Mouse (Mus musculus): ENCODE measurements around the gene Gpr26. TPM values are rescaled to one million over a fixed set of nuclear protein-coding genes. Genes with fewer than 3 reads are reported as not detected.

Gene Gpr26
- not detected in 2 replicates for polyA plus RNA-seq (2015; fragmentation: Nextera tagmentation; extraction: Ambion mirVana)

DNA sequence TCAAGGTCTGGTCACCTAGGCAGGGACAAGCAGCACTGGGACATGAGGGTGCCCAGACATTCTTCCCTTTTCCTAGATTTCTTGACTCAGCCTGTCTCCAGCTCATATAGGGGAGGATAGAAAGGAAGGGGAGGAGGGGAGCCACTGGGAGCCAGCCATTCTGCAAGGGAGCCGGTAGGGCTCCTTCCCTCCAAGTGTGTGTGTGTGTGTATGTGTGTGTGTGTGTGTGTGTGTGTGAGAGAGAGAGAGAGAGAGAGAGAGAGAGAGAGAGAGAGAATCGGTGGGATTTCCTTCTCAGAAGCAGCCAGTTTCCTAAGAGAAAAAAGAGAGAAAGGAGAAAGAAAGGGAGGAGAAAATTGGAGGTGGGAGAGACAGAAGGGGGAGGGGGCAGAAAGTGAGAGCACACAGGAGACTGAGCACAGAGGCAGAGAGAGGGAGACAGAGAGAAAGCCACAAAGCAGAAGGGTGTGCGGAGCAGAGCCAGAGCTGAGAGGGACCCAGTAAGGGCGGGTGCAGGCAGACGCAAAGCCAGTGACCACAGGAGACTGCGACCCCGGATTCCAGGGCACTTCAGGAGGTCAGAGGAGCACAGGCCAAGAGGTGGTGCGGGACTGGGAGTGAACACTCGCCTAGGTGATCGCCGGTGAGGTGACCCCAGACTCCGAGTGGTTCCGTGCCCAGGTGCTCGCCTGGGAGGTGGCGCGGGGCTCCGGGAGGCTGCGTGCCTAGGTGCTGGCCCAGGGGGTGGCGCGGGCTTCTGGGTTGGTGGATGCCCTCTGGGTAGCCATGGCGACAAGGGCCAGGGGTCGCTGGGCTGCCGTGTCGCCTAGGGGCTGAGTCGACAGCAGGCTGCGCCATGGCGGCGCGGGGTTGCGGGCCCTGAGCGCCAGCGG is at the start of gene Gpr26:
TSS of gene Gpr26 (plus strand) at position 438 of the 893 bp plus-strand sequence.
- no peaks in the 10 kb centered on the region for H3K9me3 ChIP-seq (ENCODE audit: control insufficient read depth, low read length)
- ATAC-seq = no peak
- H3K36me3 ChIP-seq (ENCODE audit: control insufficient read depth, insufficient read depth, low read length) = no peaks in the 10 kb centered on the region
- no peak within 1 kb of the TSS for H3K4me2 ChIP-seq (ENCODE audit: low read depth, low read length)
- no peak within 1 kb of the TSS for H3K9ac ChIP-seq (ENCODE audit: low read depth, low read length)
- WGBS = 2% methylated on average over 29 of the region's 32 CpGs
- H3K4me3 ChIP-seq (ENCODE audit: low read length) = peak within 1 kb of the TSS; percentile 7; the same call in 1 of the 2 replicates
- no peak within 1 kb of the TSS for H3K27ac ChIP-seq (ENCODE audit: low read length)
- peaks cover 37% of the 10 kb centered on the region for H3K27me3 ChIP-seq (replicated peaks; ENCODE audit: control insufficient read depth, insufficient read depth, low read length)
- no peaks in the 10 kb centered on the region for H3K4me1 ChIP-seq (ENCODE audit: control insufficient read depth, insufficient read depth, low read length)

DNA sequence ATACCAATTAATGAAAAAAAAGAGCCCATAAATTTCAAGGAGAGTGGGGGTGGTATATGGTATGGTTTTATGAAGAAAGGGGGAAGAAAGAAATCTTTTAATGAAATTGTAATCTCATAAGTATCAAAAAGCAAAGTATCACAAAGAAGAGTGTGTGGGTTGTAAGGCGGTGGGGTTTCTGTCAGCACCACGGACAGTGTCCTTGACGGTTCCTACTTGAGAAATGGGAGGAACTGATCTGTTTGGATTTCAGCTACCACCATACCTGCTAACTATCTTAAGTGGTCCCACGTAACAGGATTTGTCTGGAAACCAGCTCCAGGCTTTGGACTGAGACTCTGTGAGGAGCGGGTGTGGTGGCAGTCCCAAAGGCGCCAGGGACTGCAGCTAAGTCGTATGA is 48.9 kb upstream of the Gpr26 start:
- 36% methylated on average over 7 of the region's 7 CpGs for WGBS
- no peak overlapping the region for H3K4me3 ChIP-seq (ENCODE audit: low read length)
- ATAC-seq = no peak
- H3K27ac ChIP-seq (ENCODE audit: low read length) = no peak overlapping the region
- no peaks in the 10 kb centered on the region for H3K9me3 ChIP-seq (ENCODE audit: control insufficient read depth, low read length)
- no peaks in the 10 kb centered on the region for H3K36me3 ChIP-seq (ENCODE audit: control insufficient read depth, insufficient read depth, low read length)
- no peaks in the 10 kb centered on the region for H3K27me3 ChIP-seq (replicated peaks; ENCODE audit: control insufficient read depth, insufficient read depth, low read length)
- H3K4me2 ChIP-seq (ENCODE audit: low read depth, low read length) = no peak overlapping the region
- no peaks in the 10 kb centered on the region for H3K4me1 ChIP-seq (ENCODE audit: control insufficient read depth, insufficient read depth, low read length)
- H3K9ac ChIP-seq (ENCODE audit: low read depth, low read length) = no peak overlapping the region

DNA sequence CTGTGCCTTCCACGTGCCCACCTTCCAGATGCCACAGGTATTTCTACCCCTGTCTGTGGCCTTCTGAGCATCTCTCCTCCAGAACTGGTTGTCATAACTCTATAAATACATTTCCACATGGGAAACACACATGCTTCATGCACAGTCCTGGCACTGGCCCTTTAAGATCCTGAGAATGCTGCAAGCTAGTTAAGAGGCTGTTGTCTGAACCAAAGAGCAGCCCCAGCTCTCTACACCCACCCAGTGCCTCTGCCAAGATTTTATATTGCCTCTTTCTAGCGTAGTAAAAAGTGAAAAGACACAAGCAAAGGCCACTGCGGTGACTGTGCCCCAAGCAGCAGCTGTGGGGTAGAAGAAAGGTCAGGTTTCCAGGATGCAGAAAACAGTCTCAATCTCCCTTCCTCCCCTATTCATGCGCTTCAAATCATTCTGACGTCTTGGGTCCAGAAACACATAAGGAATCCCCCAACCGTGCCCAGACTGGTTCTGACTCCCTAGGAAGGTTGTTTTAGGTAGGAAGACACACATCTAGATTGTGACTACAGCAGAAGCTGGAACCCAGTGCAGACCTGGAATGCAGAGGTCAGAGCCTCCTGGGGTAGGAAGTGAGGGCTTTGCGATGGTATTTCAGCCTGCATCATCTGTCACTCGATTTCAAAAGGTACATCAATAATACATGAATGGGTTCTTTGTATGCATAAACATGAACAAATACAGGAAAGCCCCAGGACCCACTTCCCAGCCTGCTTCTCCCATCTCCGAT is 38.8 kb upstream of the Gpr26 start:
- H3K9me3 ChIP-seq (ENCODE audit: control insufficient read depth, low read length) = no peaks in the 10 kb centered on the region
- no peak overlapping the region for H3K4me2 ChIP-seq (ENCODE audit: low read depth, low read length)
- no peak overlapping the region for H3K9ac ChIP-seq (ENCODE audit: low read depth, low read length)
- no peaks in the 10 kb centered on the region for H3K27me3 ChIP-seq (replicated peaks; ENCODE audit: control insufficient read depth, insufficient read depth, low read length)
- no peaks in the 10 kb centered on the region for H3K4me1 ChIP-seq (ENCODE audit: control insufficient read depth, insufficient read depth, low read length)
- no peaks in the 10 kb centered on the region for H3K36me3 ChIP-seq (ENCODE audit: control insufficient read depth, insufficient read depth, low read length)
- WGBS = 40% methylated on average over 9 of the region's 9 CpGs
- H3K4me3 ChIP-seq (ENCODE audit: low read length) = no peak overlapping the region
- ATAC-seq = no peak
- H3K27ac ChIP-seq (ENCODE audit: low read length) = no peak overlapping the region

DNA sequence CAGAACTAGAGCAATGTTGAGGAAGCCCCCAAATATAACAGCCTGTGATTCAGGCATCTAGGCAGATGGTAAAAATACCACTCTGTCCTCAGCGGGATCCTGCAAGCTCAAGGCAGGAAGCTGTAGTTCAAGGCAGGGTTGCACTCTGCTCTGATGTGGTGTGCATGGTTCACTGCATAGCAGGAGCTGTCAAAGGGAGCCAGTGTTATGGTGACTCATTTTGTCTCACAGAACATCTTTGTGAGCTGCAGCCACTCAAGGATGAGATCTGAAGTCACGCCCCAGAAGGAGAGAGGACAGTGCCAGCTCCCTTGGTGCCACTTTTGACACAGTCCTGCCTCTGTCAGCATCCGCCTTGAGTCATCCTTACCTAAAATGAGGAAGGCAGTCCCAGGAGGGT is 28.6 kb upstream of the Gpr26 start:
- Histone ChIP-seq H3K36me3 (ENCODE audit: control insufficient read depth, insufficient read depth, low read length) (no peaks in the 10 kb centered on the region), H3K4me2 (ENCODE audit: low read depth, low read length) (no peak overlapping the region), H3K4me1 (ENCODE audit: control insufficient read depth, insufficient read depth, low read length) (no peaks in the 10 kb centered on the region), H3K27ac (ENCODE audit: low read length) (no peak overlapping the region), H3K4me3 (ENCODE audit: low read length) (no peak overlapping the region), H3K9me3 (ENCODE audit: control insufficient read depth, low read length) (no peaks in the 10 kb centered on the region), H3K27me3 (replicated peaks; ENCODE audit: control insufficient read depth, insufficient read depth, low read length) (no peaks in the 10 kb centered on the region), H3K9ac (ENCODE audit: low read depth, low read length) (no peak overlapping the region)
- no peak for ATAC-seq
- 80% methylated on average over 3 of the region's 3 CpGs for WGBS

DNA sequence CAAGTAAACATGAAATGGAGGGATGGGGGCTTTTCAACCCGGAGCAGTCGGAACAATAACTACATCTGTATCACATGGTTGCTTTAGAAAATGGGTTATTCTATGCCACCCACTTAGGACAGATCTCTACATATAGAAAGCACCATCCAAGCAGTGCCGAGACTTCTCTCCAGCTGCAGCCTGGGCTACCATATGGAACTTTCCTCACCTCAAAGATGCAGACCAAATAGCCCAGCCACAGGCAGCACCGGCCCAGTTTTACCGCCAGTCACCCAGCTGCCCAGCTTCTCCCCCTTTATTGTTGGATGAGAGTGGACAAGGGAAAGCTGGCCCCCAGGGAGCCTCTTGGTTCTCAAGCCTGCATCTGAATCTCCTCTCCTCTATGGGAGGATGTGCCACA is 15.1 kb upstream of the Gpr26 start:
- Histone ChIP-seq H3K9me3 (ENCODE audit: control insufficient read depth, low read length) (no peaks in the 10 kb centered on the region), H3K4me1 (ENCODE audit: control insufficient read depth, insufficient read depth, low read length) (no peaks in the 10 kb centered on the region), H3K27me3 (replicated peaks; ENCODE audit: control insufficient read depth, insufficient read depth, low read length) (no peaks in the 10 kb centered on the region), H3K27ac (ENCODE audit: low read length) (no peak overlapping the region), H3K4me2 (ENCODE audit: low read depth, low read length) (no peak overlapping the region), H3K9ac (ENCODE audit: low read depth, low read length) (no peak overlapping the region), H3K36me3 (ENCODE audit: control insufficient read depth, insufficient read depth, low read length) (no peaks in the 10 kb centered on the region), H3K4me3 (ENCODE audit: low read length) (no peak overlapping the region)
- 79% methylated on average over 5 of the region's 5 CpGs for WGBS
- no peak for ATAC-seq

DNA sequence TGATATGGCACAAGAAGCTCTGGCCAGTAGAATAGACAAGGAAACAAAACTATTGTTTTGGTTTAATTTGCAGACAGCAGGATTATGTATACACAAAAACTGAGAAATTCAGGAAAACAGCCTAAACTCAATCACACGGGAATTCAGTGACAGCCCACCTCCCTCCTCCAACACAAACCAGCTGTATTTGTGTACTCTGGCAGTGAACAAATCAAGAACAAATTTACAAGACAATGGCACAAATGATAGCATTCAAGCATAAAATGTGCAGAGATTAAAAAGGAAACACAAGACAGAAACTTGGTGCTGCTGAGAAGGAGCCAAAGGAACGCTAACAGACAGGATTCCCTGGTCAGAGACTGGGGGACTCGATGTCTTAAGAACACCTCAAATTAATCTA is 12.9 kb upstream of the Gpr26 start:
- Histone ChIP-seq H3K4me2 (ENCODE audit: low read depth, low read length) (no peak overlapping the region), H3K36me3 (ENCODE audit: control insufficient read depth, insufficient read depth, low read length) (no peaks in the 10 kb centered on the region), H3K4me1 (ENCODE audit: control insufficient read depth, insufficient read depth, low read length) (no peaks in the 10 kb centered on the region), H3K9ac (ENCODE audit: low read depth, low read length) (no peak overlapping the region), H3K4me3 (ENCODE audit: low read length) (no peak overlapping the region), H3K27ac (ENCODE audit: low read length) (no peak overlapping the region), H3K27me3 (replicated peaks; ENCODE audit: control insufficient read depth, insufficient read depth, low read length) (no peaks in the 10 kb centered on the region), H3K9me3 (ENCODE audit: control insufficient read depth, low read length) (no peaks in the 10 kb centered on the region)
- WGBS = 58% methylated on average over 3 of the region's 3 CpGs
- ATAC-seq = no peak

DNA sequence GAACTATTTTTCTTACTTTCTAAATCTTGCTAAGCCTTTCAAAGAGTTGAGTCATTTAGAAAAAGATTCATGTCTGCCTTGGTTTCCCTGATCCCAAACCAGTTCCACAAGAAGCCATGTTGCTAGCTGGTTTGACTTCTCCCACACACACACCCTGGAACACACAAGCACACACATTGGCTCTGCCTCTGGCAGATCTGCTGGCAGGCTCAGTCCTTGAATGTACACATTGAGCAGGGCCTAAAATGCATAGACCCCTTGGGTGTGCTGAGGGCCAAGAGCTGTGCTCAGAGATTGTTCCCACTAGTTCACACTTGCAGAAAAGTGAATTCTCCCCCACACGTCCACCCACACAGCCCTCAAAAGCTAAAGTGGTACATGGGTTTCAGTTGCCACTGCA is 7.6 kb upstream of the Gpr26 start:
- no peaks in the 10 kb centered on the region for H3K36me3 ChIP-seq (ENCODE audit: control insufficient read depth, insufficient read depth, low read length)
- H3K27me3 ChIP-seq (replicated peaks; ENCODE audit: control insufficient read depth, insufficient read depth, low read length) = no peaks in the 10 kb centered on the region
- H3K4me3 ChIP-seq (ENCODE audit: low read length) = no peak overlapping the region
- H3K9ac ChIP-seq (ENCODE audit: low read depth, low read length) = no peak overlapping the region
- H3K4me2 ChIP-seq (ENCODE audit: low read depth, low read length) = no peak overlapping the region
- no peaks in the 10 kb centered on the region for H3K9me3 ChIP-seq (ENCODE audit: control insufficient read depth, low read length)
- 69% methylated on average over 1 of the region's 1 CpGs for WGBS
- H3K27ac ChIP-seq (ENCODE audit: low read length) = no peak overlapping the region
- H3K4me1 ChIP-seq (ENCODE audit: control insufficient read depth, insufficient read depth, low read length) = no peaks in the 10 kb centered on the region
- no peak for ATAC-seq

DNA sequence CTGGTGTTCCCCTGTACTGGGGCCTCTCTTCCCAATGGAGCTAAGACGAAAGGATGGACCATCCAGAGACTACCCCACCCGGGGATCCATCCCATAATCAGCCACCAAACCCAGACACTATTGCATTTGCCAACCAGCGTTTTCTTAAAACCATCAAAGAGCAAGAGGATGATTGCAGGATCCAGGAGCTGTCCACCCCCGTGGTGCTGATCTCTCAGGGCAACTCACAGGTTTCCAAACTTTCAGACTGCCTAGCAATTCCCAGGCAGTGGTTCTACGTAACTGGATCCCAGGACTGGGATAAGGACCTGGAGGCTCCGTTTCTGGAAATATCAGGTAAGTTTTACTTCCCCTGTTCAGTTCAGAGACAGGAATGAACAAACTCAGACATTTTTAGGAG is 5.7 kb upstream of the Gpr26 start:
- no peak for ATAC-seq
- no peaks in the 10 kb centered on the region for H3K9me3 ChIP-seq (ENCODE audit: control insufficient read depth, low read length)
- H3K36me3 ChIP-seq (ENCODE audit: control insufficient read depth, insufficient read depth, low read length) = no peaks in the 10 kb centered on the region
- no peak overlapping the region for H3K4me2 ChIP-seq (ENCODE audit: low read depth, low read length)
- peaks cover 8% of the 10 kb centered on the region; the same call in 1 of the 2 replicates for H3K27me3 ChIP-seq (replicated peaks; ENCODE audit: control insufficient read depth, insufficient read depth, low read length)
- H3K4me3 ChIP-seq (ENCODE audit: low read length) = no peak overlapping the region
- H3K27ac ChIP-seq (ENCODE audit: low read length) = no peak overlapping the region
- H3K9ac ChIP-seq (ENCODE audit: low read depth, low read length) = no peak overlapping the region
- H3K4me1 ChIP-seq (ENCODE audit: control insufficient read depth, insufficient read depth, low read length) = no peaks in the 10 kb centered on the region
- WGBS = 26% methylated on average over 6 of the region's 6 CpGs

DNA sequence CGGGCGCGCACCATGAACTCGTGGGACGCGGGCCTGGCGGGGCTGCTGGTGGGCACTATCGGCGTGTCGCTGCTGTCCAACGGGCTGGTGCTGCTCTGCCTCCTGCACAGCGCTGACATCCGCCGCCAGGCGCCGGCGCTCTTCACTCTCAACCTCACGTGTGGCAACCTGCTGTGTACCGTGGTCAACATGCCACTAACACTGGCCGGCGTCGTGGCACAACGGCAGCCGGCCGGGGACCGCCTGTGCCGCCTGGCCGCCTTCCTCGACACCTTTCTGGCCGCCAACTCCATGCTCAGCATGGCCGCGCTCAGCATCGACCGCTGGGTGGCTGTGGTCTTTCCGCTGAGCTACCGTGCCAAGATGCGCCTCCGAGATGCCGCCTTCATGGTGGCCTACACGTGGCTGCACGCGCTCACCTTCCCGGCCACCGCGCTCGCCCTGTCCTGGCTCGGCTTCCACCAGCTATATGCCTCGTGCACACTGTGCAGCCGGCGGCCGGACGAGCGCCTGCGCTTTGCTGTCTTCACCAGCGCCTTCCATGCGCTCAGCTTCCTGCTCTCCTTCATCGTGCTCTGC is 745 bp downstream of the Gpr26 start:
- H3K4me3 ChIP-seq (ENCODE audit: low read length) = no peak overlapping the region
- no peak for ATAC-seq
- no peaks in the 10 kb centered on the region for H3K36me3 ChIP-seq (ENCODE audit: control insufficient read depth, insufficient read depth, low read length)
- WGBS = 7% methylated on average over 57 of the region's 57 CpGs
- no peaks in the 10 kb centered on the region for H3K4me1 ChIP-seq (ENCODE audit: control insufficient read depth, insufficient read depth, low read length)
- no peak overlapping the region for H3K9ac ChIP-seq (ENCODE audit: low read depth, low read length)
- H3K9me3 ChIP-seq (ENCODE audit: control insufficient read depth, low read length) = no peaks in the 10 kb centered on the region
- H3K27ac ChIP-seq (ENCODE audit: low read length) = no peak overlapping the region
- no peak overlapping the region for H3K4me2 ChIP-seq (ENCODE audit: low read depth, low read length)
- H3K27me3 ChIP-seq (replicated peaks; ENCODE audit: control insufficient read depth, insufficient read depth, low read length) = peaks cover 37% of the 10 kb centered on the region

All from intestine, embryonic 16.5 days (tissue).